In genomic region chr12:95694991-95695833, GRCm38 (mm10) we compare ENCODE assay signal across 8 mouse cellular contexts. TPM values are rescaled to one million over a fixed set of nuclear protein-coding genes. Genes with fewer than 3 reads are reported as not detected.
DNase-seq lines count a peak whose midpoint lies in the region; ATAC-seq and TF ChIP-seq lines count a peak whose summit lies in the region.

No protein-coding gene starts in this region.

- TF ChIP-seq CTCF in brain, embryonic 14.5 days (IDR thresholded peaks at IDR 0.05; ENCODE audit: borderline replicate concordance, extremely low read depth, insufficient read depth, insufficient read length): peak; percentile 10; the same call in 1 of the 2 replicates
- peak; percentile 65 for TF ChIP-seq CTCF in forebrain, postnatal 0 days (IDR thresholded peaks at IDR 0.05; ENCODE audit: low read depth)

- intact Hi-C loops in heart, postnatal 25 days (cut with DNase I): loop anchor here (5.0 to 10.0 kb wide), 3 partner anchors 1110 to 1500 kb away; no protein-coding TSS in a partner anchor

- H3K27me3 ChIP-seq in forebrain, postnatal 0 days (ENCODE audit: insufficient read depth, low read length): no peaks in the 10 kb centered on the region
- H3K27me3 ChIP-seq in liver, embryonic 16.5 days (ENCODE audit: control insufficient read depth, insufficient read depth, low read depth, low read length): peaks cover 63% of the 10 kb centered on the region
- no peaks in the 10 kb centered on the region for H3K27me3 ChIP-seq in neural tube, embryonic 15.5 days (replicated peaks)

- peak overlapping the region; percentile 74 for H3K4me2 ChIP-seq in forebrain, postnatal 0 days (ENCODE audit: low read depth)
- peak overlapping the region; percentile 61 for H3K4me2 ChIP-seq in liver, embryonic 16.5 days (ENCODE audit: low read depth, low read length)
- H3K4me2 ChIP-seq in neural tube, embryonic 15.5 days: peak overlapping the region; percentile 82

- H3K4me1 ChIP-seq in forebrain, postnatal 0 days (ENCODE audit: insufficient read depth): no peaks in the 10 kb centered on the region; the same call in 1 of the 2 replicates
- H3K4me1 ChIP-seq in liver, embryonic 16.5 days (ENCODE audit: control insufficient read depth, low read depth, low read length): no peaks in the 10 kb centered on the region
- peaks cover 42% of the 10 kb centered on the region for H3K4me1 ChIP-seq in neural tube, embryonic 15.5 days

- peak overlapping the region; percentile 86 for H3K4me3 ChIP-seq in forebrain, postnatal 0 days (ENCODE audit: low read depth, low read length)
- H3K4me3 ChIP-seq in liver, embryonic 16.5 days (ENCODE audit: low read depth, low read length): peak overlapping the region; percentile 57
- peak overlapping the region; percentile 89 for H3K4me3 ChIP-seq in neural tube, embryonic 15.5 days (replicated peaks)

- H3K27ac ChIP-seq in forebrain, postnatal 0 days (ENCODE audit: low read depth, low read length): peak overlapping the region; percentile 94
- no peak overlapping the region for H3K27ac ChIP-seq in liver, embryonic 16.5 days (ENCODE audit: low read length)
- H3K27ac ChIP-seq in neural tube, embryonic 15.5 days (replicated peaks): peak overlapping the region; percentile 94

- WGBS in forebrain, postnatal 0 days: under 1% methylated on average over 64 of the region's 68 CpGs
- WGBS in liver, embryonic 16.5 days (ENCODE audit: insufficient replicate concordance): 0% methylated on average over 67 of the region's 68 CpGs
- under 1% methylated on average over 65 of the region's 68 CpGs for WGBS in neural tube, embryonic 15.5 days

- ATAC-seq in forebrain, postnatal 0 days: peak; percentile 91
- peak; percentile 45 for ATAC-seq in liver, embryonic 16.5 days (ENCODE audit: low read depth)
- peak; percentile 90 for ATAC-seq in neural tube, embryonic 15.5 days (ENCODE audit: low FRiP score)

- no peaks in the 10 kb centered on the region for H3K36me3 ChIP-seq in forebrain, postnatal 0 days (ENCODE audit: insufficient read depth)
- H3K36me3 ChIP-seq in liver, embryonic 16.5 days (ENCODE audit: control insufficient read depth, insufficient read depth): no peaks in the 10 kb centered on the region
- H3K36me3 ChIP-seq in neural tube, embryonic 15.5 days: no peaks in the 10 kb centered on the region

- TF ChIP-seq POLR2A in brain, embryonic 14.5 days (IDR thresholded peaks at IDR 0.05; ENCODE audit: borderline replicate concordance, extremely low read depth, insufficient read depth, insufficient read length, poor library complexity, severe bottlenecking): peak; percentile 52; the same call in 1 of the 2 replicates

- no peaks in the 10 kb centered on the region for H3K9me3 ChIP-seq in forebrain, postnatal 0 days (ENCODE audit: low read length)
- no peaks in the 10 kb centered on the region for H3K9me3 ChIP-seq in liver, embryonic 16.5 days (replicated peaks; ENCODE audit: control insufficient read depth, low read length)
- no peaks in the 10 kb centered on the region for H3K9me3 ChIP-seq in neural tube, embryonic 15.5 days (replicated peaks)

- H3K9ac ChIP-seq in forebrain, postnatal 0 days: peak overlapping the region; percentile 92
- no peak overlapping the region; the same call in 1 of the 2 replicates for H3K9ac ChIP-seq in liver, embryonic 16.5 days (ENCODE audit: low read depth, low read length)
- peak overlapping the region; percentile 84 for H3K9ac ChIP-seq in neural tube, embryonic 15.5 days (replicated peaks)

- DNase-seq in 3134 (ENCODE audit: extremely low read depth, insufficient read length, low spot score): peak; percentile 85
- DNase-seq in brain, embryonic 14.5 days (ENCODE audit: low read depth): peak; percentile 98
- peak; percentile 91 for DNase-seq in forebrain, postnatal 0 days
- DNase-seq in heart, postnatal 25 days (ENCODE audit: low spot score): peak; percentile 58
- peak; percentile 71 to 78 for DNase-seq in layer of hippocampus, adult 18-20 months (ENCODE audit: low spot score in 2 of 2)
- peak; percentile 43 for DNase-seq in urinary bladder, postnatal 25 days (ENCODE audit: low spot score)

RNA-seq across cellular contexts. Expression of gene Flrt2, which starts 3.2 kb away (rescaled TPM):
- polyA plus RNA-seq in brain, embryonic 14.5 days (2012; rRNA removed): 16.7 and 27.0 TPM in 2 replicates
- total RNA-seq in forebrain, postnatal 0 days (2014; rRNA removed): 49.5 and 67.4 TPM in 2 replicates
- polyA plus RNA-seq in forebrain, postnatal 0 days (2015; fragmentation: Nextera tagmentation; extraction: Ambion mirVana): 13.0 and 16.9 TPM in 2 replicates
- 1 to 10 TPM; 7.6 to 9.4 TPM for total RNA-seq in heart, postnatal 25 days (2021)
- 10 to 100 TPM; 37.1 to 39.5 TPM for total RNA-seq in layer of hippocampus, adult 18-20 months (2021)
- polyA plus RNA-seq in liver, embryonic 16.5 days (2015; fragmentation: Nextera tagmentation; extraction: Ambion mirVana): 0.75 and 0.85 TPM in 2 replicates
- 23.7 and 25.5 TPM in 2 replicates for polyA plus RNA-seq in neural tube, embryonic 15.5 days (2015; fragmentation: Nextera tagmentation; extraction: Ambion mirVana)

Comparison
In these comparisons a context has a peak if more than half of its experiments do, and no peak if none do; other contexts are left out.
1. DNase-seq: peak in every context shown above with its lines; median percentile 98 in brain, embryonic 14.5 days; 91 in forebrain, postnatal 0 days; 85 in 3134; 74 in layer of hippocampus, adult 18-20 months; 58 in heart, postnatal 25 days; 43 in urinary bladder, postnatal 25 days.